Mouse (Mus musculus): ENCODE data around the gene Pou2f1. TPM values are rescaled to one million over a fixed set of nuclear protein-coding genes. Genes with fewer than 3 reads are reported as not detected.

Gene Pou2f1
- total RNA-seq, 2 experiments from 2014 or later = 12.0 to 16.6 TPM

- peak; percentile 61 to 80 for DNase-seq
- intact Hi-C loops (cut with DNase I) = loop anchor here (2.0 kb wide), 2 partner anchors 113 to 299 kb away; no protein-coding TSS in a partner anchor
Observed at GRCm38 (mm10) chr1:165853729-165854420, 148.6 kb downstream of the Pou2f1 start.

GRCm38 (mm10) chr1:165853131-165853721, 149.3 kb downstream of the Pou2f1 start:
- no peak for DNase-seq
- intact Hi-C loops (cut with DNase I) = loop anchor here (2.0 kb wide), 2 partner anchors 114 to 300 kb away; no protein-coding TSS in a partner anchor

- intact Hi-C loops (cut with DNase I) = loop anchor here (2.0 kb wide), 2 partner anchors 115 to 301 kb away; no protein-coding TSS in a partner anchor
- DNase-seq = no peak
Observed at GRCm38 (mm10) chr1:165852131-165852530, 150.3 kb downstream of the Pou2f1 start.

- no peak for DNase-seq
- intact Hi-C loops (cut with DNase I) = no loop called here
Observed at GRCm38 (mm10) chr1:165849458-165850445, 152.7 kb downstream of the Pou2f1 start.

- intact Hi-C loops (cut with DNase I) = no loop called here
- DNase-seq = no peak
Observed at GRCm38 (mm10) chr1:165848881-165849280, 153.6 kb downstream of the Pou2f1 start.

GRCm38 (mm10) chr1:165848417-165848816, 154.1 kb downstream of the Pou2f1 start:
- no peak for DNase-seq
- intact Hi-C loops (cut with DNase I) = no loop called here

- intact Hi-C loops (cut with DNase I) = no loop called here
- peak in 1 of 2 experiments; percentile 38 for DNase-seq
Observed at GRCm38 (mm10) chr1:165845366-165845765, 157.1 kb downstream of the Pou2f1 start.

- intact Hi-C loops (cut with DNase I) = no loop called here
- peak in 1 of 2 experiments; percentile 33 for DNase-seq
Observed at GRCm38 (mm10) chr1:165844956-165845355, 157.5 kb downstream of the Pou2f1 start.

- DNase-seq = no peak
- intact Hi-C loops (cut with DNase I) = no loop called here
Observed at GRCm38 (mm10) chr1:165844466-165844951, 158.0 kb downstream of the Pou2f1 start.

GRCm38 (mm10) chr1:165843586-165843985, 158.9 kb downstream of the Pou2f1 start:
- intact Hi-C loops (cut with DNase I) = no loop called here
- DNase-seq = no peak

- no peak for DNase-seq
- intact Hi-C loops (cut with DNase I) = no loop called here
Observed at GRCm38 (mm10) chr1:165842170-165842569, 160.3 kb downstream of the Pou2f1 start.

- intact Hi-C loops (cut with DNase I) = no loop called here
- DNase-seq = no peak
Observed at GRCm38 (mm10) chr1:165840548-165841230, 161.8 kb downstream of the Pou2f1 start.

GRCm38 (mm10) chr1:165839201-165839600, 163.3 kb downstream of the Pou2f1 start:
- intact Hi-C loops (cut with DNase I) = no loop called here

GRCm38 (mm10) chr1:165837546-165837945, 164.9 kb downstream of the Pou2f1 start:
- DNase-seq = peak in 1 of 2 experiments; percentile 44
- intact Hi-C loops (cut with DNase I) = no loop called here

More at GRCm38 (mm10) chr1:165839201-165839600, 163.3 kb downstream of the Pou2f1 start:
- DNase-seq = no peak

GRCm38 (mm10) chr1:165836461-165836860, 166.0 kb downstream of the Pou2f1 start:
- peak in 1 of 2 experiments; percentile 38 for DNase-seq

GRCm38 (mm10) chr1:165834633-165834975, 167.9 kb downstream of the Pou2f1 start:
- intact Hi-C loops (cut with DNase I) = no loop called here
- DNase-seq = no peak

More at GRCm38 (mm10) chr1:165836461-165836860, 166.0 kb downstream of the Pou2f1 start:
- intact Hi-C loops (cut with DNase I) = no loop called here

- intact Hi-C loops (cut with DNase I) = no loop called here
Observed at GRCm38 (mm10) chr1:165833910-165834632, 168.4 kb downstream of the Pou2f1 start.

GRCm38 (mm10) chr1:165833244-165833643, 169.2 kb downstream of the Pou2f1 start:
- intact Hi-C loops (cut with DNase I) = no loop called here

More at GRCm38 (mm10) chr1:165833910-165834632, 168.4 kb downstream of the Pou2f1 start:
- DNase-seq = no peak

GRCm38 (mm10) chr1:165829890-165830289, 172.6 kb downstream of the Pou2f1 start:
- intact Hi-C loops (cut with DNase I) = no loop called here
- DNase-seq = no peak

More at GRCm38 (mm10) chr1:165833244-165833643, 169.2 kb downstream of the Pou2f1 start:
- no peak for DNase-seq

Measured in heart, postnatal 10 days (tissue).